Mouse (Mus musculus): Measurements from ENCODE around the gene Slc16a13.

Gene Slc16a13

GRCm38 (mm10) chr11:70230239-70230727 lies 9.4 kb upstream of the Slc16a13 start:
- DNase-seq, result peak; percentile 91 to 92

GRCm38 (mm10) chr11:70229260-70230010 lies 8.6 kb upstream of the Slc16a13 start, which contains the start of gene Bcl6b:
Bcl6b (minus strand) TSS chr11:70229798.
- DNase-seq, result peak; percentile 69 to 77

GRCm38 (mm10) chr11:70228828-70229227 lies 8.0 kb upstream of the Slc16a13 start:
- peak; percentile 90 to 93 for DNase-seq

DNA sequence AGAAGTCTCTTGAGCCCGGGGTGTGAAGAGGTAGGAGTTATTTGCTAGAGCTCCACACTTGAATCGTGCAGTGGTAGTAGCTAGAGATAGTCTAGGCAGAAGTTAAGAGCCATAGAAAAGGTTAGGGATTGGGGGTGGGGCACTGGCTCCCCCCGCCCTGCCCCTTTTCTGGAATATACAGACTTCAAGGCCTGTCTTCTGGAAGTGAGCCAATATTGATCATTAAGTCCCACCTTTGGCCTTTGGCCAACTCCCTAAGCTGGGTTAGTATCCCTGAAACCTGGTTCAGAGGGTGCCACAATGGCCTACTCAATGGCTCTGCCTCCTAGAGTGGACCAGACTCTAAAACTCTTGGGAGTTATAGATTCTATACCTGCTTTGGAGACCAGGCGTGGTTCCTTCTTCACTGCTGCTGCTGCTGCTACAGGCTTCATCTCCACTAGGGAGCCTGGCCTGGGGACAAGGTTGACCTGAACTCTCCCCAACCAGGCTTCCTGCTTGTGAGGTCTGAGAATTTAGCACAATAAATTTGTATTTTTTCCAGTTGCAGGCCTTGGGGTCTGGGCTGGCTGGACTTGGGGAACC lies 6.9 kb upstream of the Slc16a13 start:
- DNase-seq, result no peak

DNA sequence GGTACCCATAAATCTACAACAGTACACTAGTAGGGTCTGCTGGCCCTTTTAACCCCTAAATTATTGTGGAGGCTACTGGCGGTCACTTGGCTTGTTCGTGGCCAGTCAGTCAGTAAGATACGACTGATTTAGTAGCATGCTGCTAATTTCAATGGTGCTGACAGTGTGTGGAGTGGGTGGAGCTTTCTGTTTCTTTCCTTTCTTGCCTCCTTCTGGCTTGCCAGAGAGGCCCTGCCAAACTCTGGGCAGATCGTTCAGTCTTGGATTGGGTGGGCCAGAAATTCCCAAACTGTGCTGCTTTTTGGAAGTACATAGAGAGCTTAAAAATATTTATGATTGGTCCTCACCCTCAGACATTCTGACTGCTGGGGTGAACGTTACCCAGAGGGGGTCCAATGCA lies 6.3 kb upstream of the Slc16a13 start:
- DNase-seq, result no peak

DNA sequence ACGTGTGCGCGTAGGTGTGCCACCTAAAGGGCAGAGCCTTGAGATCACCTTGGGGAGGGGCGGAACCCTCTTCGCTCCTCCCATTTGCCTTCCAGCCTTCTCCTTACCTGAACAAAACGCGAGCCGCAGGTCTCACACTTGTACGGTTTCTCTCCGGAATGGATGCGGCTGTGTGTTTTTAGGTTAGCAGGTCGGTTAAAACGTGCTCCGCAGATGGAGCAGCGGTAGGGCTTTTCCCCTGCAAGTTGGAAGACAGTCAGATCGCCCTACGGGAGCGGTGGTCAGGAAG lies 5.7 kb upstream of the Slc16a13 start:
- DNase-seq, result peak in 1 of 2 experiments; percentile 47

GRCm38 (mm10) chr11:70225798-70226601 lies 5.1 kb upstream of the Slc16a13 start:
- DNase-seq, result peak in 1 of 2 experiments; percentile 46

DNA sequence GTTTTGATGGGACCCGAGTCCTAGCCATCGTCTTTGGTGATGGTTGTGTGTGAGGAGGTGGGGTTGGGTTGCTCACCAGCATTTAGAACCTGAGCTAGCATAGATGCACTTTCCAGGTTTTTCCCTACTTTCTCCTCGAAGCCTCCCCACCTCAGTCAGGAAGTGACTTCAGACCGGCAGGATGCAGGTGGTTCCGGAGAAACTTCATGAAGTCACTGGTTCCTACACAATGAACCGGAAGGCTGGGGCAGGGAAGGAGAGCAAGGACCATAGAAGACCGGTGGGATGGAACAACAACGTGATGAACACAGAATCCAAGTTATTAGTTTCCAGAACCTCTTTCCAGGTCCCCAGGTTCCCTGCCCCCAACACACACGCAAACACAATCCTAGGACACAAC lies 2.9 kb upstream of the Slc16a13 start:
- peak; percentile 37 to 60 for DNase-seq

DNA sequence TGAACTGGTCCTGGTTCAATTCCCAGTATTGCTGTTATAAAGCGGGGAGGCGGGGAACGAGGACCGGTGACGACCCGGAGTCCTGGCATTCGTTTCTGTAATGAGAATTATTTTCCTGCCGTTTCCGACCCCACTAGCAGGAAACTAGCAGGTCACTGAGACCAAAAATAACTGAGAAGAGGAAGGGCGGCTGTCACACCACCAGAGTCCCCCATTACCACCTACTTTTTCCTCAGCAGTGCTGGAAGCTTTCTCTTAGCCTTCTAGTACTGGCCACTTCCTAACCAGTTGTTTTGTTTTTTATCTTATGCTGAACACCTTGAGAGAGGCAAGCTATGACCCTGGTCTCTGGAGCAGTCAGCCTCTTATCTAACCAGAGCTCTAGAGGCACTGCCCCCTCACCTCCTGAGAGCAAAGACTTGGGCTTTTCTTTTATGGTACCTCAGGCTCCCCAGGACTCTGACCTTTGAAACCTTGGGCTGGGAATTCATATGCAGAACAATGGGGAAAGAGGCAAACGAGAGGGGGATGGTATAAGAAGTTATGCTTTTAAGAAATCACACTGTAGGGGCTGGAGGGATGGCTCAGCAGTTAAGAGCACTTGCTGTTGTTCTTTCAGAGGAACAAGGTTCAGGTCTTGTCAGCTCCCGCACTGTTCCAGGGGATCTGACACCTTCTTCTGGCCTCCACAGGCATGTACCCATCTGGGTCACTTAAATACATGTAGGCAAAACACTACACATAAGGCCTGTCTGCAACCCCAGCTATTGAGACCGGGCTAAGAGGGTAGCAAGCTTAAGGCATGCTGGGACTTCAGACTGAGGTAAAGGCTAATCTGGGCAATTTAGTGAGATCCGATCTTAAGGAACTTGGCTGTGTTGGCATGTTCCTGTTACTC lies 988 bp upstream of the Slc16a13 start:
- peak in 1 of 2 experiments; percentile 47 for DNase-seq

- DNase-seq, result no peak
These were observed 541 bp downstream of the Slc16a13 start for GRCm38 (mm10) chr11:70220323-70220722.

- no peak for DNase-seq
These were observed 991 bp downstream of the Slc16a13 start for GRCm38 (mm10) chr11:70219873-70220272.

DNA sequence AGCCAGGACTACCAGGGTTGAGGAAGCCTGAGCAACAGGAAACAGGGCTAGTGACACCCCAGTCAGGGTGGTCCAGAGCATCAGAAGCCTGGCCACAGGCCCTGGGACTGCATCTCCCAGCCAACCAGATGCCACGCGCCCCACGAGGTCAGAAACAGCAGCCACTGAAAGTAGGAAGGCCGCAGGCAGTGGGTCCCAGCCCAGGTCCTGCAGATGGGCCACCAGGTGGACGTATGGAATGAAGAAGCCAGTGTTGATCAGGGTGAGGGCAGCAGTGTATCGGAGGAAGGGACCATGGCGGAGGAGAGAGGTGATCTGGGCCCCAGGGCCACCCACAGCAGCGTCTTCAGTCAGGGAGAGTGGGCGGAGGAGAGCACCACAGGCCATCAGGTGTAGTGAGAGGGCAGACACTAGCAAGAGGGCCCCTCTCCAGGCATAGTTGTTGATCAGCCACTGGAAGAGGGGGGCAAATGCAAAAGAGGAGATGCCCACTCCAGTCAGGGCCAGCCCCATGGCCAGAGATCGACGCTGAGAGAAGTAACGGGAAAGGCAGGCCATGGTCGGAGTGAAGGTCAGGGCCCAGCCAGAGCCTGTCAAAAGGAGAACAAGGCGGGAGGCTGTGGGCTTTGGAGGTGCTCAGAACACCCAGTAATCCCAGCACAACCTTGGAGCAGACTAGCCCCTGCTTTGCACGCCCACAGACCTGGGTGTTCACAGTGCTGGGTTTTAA lies 2.0 kb downstream of the Slc16a13 start:
- no peak for DNase-seq

DNA sequence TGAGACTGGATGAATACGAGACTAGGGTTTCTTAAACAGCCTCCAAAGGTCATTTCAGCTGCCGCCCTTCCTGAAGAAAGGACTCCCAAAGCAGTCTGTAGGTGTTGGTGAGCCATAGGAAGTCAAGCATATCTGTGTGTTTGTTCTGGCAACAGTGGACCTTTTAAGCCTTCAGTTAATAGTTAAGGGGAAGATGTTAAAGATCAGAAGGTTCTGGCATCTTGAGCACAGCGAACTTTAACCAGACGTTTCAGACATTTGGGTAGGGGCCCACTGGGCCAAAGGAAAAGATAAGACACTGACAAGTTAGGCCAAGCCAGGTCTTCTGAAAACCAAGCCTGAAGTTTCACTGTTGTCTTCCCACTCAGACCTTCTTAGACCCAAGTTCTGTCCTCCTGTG lies 2.8 kb downstream of the Slc16a13 start:
- no peak for DNase-seq

GRCm38 (mm10) chr11:70216103-70216502 lies 4.8 kb downstream of the Slc16a13 start:
- no peak for DNase-seq

DNA sequence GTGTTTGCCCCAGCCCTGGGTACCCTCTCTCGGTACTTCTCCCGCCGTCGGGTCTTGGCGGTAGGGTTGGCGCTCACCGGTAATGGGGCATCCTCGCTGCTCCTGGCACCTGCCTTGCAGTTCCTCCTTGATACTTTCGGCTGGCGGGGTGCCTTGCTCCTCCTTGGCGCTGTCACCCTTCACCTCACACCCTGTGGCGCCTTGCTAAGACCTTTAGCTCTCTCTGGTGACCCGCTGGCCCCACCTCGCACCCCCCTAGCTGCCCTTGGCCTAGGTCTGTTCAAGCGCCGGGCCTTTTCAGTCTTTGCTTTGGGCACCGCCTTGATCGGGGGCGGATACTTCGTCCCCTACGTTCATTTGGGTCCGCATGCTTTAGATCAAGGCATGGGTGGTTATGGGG lies 5.6 kb downstream of the Slc16a13 start:
- DNase-seq, result peak in 1 of 2 experiments; percentile 43

DNA sequence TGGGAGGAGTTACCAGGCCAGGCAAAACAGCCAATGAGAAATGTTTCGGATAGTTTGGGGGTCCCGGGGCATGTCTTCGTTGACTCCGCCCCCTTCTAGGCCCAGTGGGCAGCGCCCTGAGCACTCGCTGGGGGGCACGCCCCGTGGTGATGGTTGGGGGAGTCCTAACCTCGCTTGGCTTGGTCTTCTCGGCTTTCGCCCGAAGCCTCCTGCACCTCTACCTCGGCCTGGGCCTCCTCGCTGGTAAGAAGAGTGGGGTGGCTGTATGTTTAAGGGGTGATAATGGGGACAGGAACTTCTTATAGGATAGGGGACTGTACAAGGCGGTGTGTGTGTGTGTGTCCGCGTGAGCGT lies 6.0 kb downstream of the Slc16a13 start:
- peak in 1 of 2 experiments; percentile 51 for DNase-seq

GRCm38 (mm10) chr11:70214191-70214855 lies 6.5 kb downstream of the Slc16a13 start:
- DNase-seq, result peak; percentile 51 to 70

- DNase-seq, result peak in 1 of 2 experiments; percentile 47
These were observed 7.1 kb downstream of the Slc16a13 start for GRCm38 (mm10) chr11:70213736-70214135.

- peak; percentile 84 to 88 for DNase-seq
These were observed 8.0 kb downstream of the Slc16a13 start for GRCm38 (mm10) chr11:70212896-70213295.

GRCm38 (mm10) chr11:70212423-70212822 lies 8.4 kb downstream of the Slc16a13 start, which contains the start of gene Slc16a11:
Slc16a11 (plus strand) TSS chr11:70212752.
- DNase-seq, result peak; percentile 35 to 43

DNA sequence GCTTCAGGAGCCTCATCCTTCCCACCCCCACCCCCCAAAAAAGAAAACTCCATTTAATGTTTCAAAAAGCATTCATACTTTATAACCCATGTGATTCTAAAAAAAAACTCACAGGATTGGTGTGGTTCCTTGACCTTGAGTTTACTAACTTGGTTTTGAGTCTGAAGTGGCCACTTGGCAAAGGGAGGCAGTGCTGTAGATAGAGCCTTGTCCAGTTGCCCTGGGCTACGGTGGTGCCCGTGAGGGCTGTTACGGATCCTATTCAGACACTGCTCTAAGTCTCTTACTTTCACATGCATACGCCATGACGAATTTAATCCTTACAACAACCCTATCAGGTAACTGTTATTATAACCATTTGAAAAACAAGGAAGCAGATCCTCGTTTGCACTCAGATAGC lies 8.9 kb downstream of the Slc16a13 start:
- no peak for DNase-seq
